Mouse (Mus musculus) urinary bladder, postnatal 14 days (tissue): ENCODE results near the gene Acer2.
A peak's percentile ranks its signal among the peaks of the same experiment; 100 is the strongest.
"Not testable (repeated sequence)": the region's sequence is repeated elsewhere in the genome, so short reads cannot be mapped to it uniquely, and the experiment has no call there.

Experiments used
- DNase-seq: peaks from one replicate; pipeline ENCODE4 v3.0.0; 2021; ENCODE audit warnings: low spot score

Gene Acer2

DNA sequence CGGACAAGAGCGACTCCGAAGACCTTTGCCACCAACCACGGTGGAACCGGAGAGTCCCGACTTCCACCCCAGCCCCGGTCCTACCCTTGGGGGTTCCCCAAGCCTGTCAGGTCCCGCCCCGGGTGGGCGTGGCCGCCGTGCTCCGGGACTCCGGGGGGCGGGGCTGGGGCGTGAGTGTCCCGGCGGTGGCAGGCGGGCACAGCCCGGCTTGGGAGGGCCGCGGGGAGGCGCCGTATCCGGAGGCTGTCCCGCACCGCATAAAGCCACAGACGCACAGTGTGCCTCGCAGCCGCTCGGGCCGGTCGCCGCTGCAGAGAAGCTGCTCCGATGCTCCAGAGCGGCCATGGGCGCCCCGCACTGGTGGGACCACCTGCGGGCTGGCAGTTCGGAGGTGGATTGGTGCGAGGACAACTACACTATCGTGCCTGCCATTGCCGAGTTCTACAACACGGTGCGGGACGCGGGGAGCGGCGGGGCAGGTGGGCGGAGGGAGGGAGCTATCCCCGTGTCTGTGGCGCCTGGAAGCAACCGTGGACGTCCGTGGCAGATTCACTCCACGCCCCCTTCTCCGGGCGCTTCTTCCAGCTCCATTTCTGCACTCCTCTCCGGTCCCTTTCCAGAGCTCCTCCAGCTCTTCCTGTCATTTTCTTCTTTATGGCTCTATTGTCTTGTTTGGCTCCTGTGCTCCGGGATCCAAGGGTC lies at the start of gene Acer2:
Gene Acer2, plus strand, starts transcription at position 251 of the 702 bp plus-strand sequence.
- DNase-seq, result peak; percentile 95

DNA sequence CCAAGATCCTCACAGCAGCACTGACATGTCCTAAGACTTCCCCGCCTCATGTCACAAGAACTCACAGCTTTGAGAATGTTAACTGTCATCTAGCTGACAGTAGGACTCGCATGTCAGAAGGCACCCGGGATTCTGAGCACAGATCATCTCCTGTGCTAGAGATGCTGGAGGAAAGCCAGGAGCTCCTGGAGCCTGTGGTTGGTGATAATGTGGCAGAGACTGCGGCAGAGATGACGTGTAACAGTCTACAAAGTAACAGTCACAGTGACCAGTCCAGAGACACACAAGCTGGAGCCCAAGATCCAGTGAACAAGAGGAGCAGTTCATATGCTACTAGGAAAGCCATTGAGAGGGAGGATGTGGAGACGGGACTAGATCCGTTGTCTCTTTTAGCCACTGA lies 49.1 kb upstream of the Acer2 start:
- DNase-seq, result no peak

- DNase-seq, result no peak
These were observed 42.3 kb upstream of the Acer2 start for GRCm38 (mm10) chr4:86831896-86832295.

DNA sequence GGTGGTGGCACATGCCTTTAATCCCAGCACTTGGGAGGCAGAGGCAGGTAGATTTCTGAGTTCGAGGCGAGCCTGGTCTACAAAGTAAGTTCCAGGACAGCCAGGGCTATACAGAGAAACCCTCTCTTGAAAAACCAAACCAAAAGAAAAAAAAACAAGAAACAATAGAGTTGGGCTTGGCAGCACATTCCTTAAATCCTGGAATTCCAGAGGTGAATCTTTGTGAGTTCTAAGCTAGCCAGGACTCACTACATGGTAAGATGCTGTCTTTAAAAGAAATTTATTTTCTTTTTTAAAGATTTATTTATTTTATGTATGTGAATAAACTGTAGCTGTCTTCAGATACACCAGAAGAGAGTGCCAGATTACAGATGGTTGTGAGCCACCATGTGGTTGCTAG lies 33.1 kb upstream of the Acer2 start:
- DNase-seq, result not testable (repeated sequence)

DNA sequence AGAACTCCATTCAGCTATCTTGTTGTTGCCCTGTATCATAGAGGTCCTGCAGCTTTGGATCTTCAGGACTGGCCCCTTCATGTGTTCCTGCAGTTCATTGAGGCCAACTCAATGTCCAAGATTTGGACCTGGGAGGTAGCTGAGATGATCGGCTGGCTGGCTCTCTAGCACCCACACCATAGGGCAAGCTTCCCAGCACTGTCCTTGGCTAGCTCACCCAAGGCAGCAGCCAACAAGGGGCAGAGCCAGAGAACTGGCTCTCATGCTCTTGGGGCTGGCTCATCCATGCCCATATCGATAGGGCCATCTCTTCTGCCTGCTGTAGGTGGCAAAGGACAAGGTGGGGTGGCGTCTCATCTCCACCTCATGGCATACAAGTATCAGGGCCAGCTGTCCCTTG lies 28.8 kb upstream of the Acer2 start:
- DNase-seq, result no peak

GRCm38 (mm10) chr4:86847246-86847645 lies 26.9 kb upstream of the Acer2 start:
- no peak for DNase-seq

DNA sequence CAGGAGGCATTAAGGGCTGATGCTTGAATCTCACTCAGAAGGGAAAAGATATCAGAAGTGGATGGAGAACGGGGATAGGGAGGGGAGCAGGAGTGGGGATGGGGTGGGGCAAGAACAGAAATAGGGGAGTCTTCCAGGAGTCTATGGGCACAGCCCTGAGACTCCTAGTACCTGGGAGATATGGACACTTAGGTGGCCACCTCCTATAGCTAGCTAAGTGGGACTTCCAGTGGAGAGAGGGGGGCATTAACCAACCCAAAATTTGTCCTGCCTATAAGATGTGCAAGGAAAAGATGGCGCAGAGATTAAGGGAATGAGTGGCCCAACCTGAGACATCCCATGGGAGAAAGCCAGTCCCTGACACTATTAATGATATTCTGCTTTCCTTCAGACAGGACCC lies 22.9 kb upstream of the Acer2 start:
- DNase-seq, result no peak

DNA sequence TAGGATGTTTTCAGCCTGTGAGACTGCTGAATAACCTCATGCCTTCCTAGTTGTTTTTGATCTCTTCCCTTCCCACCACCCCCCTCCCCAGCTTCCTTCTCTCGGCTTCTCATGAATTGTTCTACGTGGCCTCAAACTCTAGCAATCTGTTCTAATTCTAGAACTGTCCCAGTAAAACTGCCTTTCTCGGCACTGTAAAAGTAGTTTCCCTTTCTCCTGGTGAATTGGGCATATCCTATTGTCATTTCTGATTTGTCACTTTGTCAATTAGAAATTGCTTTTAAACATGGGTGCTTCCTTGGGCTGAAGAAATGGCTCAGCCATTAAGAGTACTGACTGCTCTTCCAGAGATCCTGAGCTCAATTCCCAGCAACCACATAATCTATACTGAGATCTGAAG lies 22.2 kb upstream of the Acer2 start:
- DNase-seq, result no peak

DNA sequence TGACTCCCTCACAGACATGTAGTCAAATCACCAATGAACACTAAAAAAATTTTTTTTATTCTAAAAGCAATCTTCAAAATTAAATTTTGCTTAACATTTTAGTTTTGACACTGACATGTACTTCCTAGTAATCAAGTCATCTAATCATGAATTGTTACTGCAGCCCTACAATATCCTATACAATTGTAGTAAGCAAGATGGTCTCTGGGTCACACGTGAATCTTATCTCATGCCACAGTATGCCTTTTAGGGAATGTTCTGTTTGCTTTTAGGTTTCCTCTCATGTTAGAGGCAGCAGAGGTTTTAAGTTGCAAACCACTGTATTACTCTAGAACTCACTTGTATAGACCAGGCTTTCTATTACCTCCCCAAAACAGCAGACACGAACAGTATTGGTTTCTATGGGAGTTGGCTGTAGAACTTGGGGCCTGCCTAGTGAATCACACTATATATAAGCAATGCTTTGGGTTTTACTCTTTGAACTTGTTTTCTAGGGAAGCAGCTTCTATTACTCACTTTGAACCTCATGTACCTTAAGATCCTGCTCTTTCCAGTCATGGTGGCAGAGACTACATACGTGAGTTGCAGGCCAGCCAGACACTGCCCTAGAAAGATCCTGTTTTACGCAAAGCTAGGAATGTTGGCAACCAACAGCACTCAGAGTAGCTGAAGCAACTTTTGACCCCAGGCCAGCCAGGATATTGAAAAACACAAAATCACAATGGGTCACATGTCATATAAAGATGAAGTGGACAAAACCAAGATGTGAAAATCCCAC lies 21.2 kb upstream of the Acer2 start:
- DNase-seq, result no peak

GRCm38 (mm10) chr4:86856304-86857112 lies 17.7 kb upstream of the Acer2 start:
- no peak for DNase-seq

- DNase-seq, result peak; percentile 96
These were observed 16.8 kb upstream of the Acer2 start, which contains the start of gene Rps6 for GRCm38 (mm10) chr4:86857113-86858069. Gene Rps6 (minus strand): TSS chr4:86857412.

DNA sequence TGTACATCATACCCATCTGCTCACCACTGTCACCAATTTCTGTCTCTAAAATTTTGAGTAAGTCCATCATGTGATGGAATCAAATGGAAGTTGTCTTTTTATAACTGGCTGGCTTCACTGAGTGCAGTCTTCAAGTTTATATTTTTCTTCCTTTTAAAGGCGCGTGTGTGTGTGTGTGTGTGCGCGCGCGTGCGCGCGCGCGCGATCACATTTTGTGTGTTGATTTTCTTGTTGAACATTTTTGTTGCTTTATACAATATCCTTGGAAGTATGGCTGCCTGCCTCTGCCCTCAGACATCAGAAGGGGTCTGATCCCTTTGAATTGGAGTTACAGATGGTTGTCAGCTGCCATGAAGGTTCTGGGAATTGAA lies 16.1 kb upstream of the Acer2 start:
- no peak for DNase-seq

GRCm38 (mm10) chr4:86864087-86864486 lies 10.1 kb upstream of the Acer2 start:
- DNase-seq, result no peak

GRCm38 (mm10) chr4:86871988-86872387 lies 2.2 kb upstream of the Acer2 start:
- no peak for DNase-seq

- no peak for DNase-seq
These were observed 1.1 kb upstream of the Acer2 start for GRCm38 (mm10) chr4:86873072-86873471.

GRCm38 (mm10) chr4:86879477-86879876 lies 5.3 kb downstream of the Acer2 start:
- no peak for DNase-seq

DNA sequence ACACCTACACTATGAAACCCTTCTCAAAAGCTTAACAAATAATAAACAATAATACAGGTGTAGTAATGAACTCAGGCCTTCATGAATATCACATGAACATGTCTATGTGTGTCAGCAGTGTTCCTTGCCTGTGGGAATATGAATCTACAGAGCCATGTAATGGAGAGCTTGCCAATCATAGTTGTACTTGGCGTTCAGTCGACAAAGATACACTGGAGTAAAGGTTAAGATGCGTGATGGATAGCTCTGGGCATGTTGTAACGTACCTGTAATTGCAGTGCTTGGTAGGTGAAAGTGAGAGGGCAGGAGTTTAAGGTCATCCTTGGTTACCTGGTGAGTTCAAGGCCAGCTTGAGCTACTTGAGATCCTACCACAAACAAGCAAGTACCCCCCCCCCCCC lies 7.0 kb downstream of the Acer2 start:
- no peak for DNase-seq

- no peak for DNase-seq
These were observed 8.2 kb downstream of the Acer2 start for GRCm38 (mm10) chr4:86882413-86882812.

- DNase-seq, result peak; percentile 31
These were observed 10.7 kb downstream of the Acer2 start for GRCm38 (mm10) chr4:86884945-86885344.

DNA sequence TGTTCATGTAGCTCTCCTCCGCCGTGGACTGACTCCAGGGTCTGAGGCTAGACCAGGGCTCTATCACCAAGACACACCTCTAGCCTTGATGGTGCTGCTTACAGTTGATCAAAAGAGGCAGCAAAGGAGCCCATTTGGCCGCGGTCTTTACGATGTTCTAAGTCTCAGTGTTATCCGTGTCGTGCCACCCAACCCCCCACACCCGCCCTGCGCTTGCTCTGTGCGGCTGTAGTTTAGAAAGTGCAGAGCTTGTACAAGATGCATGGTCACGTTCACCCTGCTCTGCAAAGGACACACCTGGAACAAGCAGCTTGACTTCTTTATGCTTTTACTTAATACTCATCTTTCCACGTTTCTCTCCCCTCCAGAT lies 11.6 kb downstream of the Acer2 start:
- no peak for DNase-seq

GRCm38 (mm10) chr4:86886160-86886878 lies 12.1 kb downstream of the Acer2 start:
- DNase-seq, result peak; percentile 31
